Mouse (Mus musculus): ENCODE measurements around the gene Ttc23.

GRCm38 (mm10) chr7:67699301-67699700, 52.1 kb downstream of the Ttc23 start:
- TF ChIP-seq CTCF (IDR thresholded peaks at IDR 0.05) (no peak), EP300 (IDR thresholded peaks at IDR 0.05) (no peak)
